Mouse (Mus musculus) inflammation-experienced regulatory T-cells, adult 6 months (primary cell): ENCODE measurements around the gene 1110017D15Rik. TPM values are rescaled to one million over a fixed set of nuclear protein-coding genes. Genes with fewer than 3 reads are reported as not detected.

Experiments
- ATAC-seq: one replicate; pipeline ENCODE4 v1.8.0; 2017
- polyA plus RNA-seq, 3 experiments: library from polyadenylated mRNA; unstranded; fragments of 100-300 nt; shearing (Covaris generic); gene quantifications; one replicate each; pipeline ENCODE4 v1.2.1; 2017

Gene 1110017D15Rik
- polyA plus RNA-seq = not detected

DNA sequence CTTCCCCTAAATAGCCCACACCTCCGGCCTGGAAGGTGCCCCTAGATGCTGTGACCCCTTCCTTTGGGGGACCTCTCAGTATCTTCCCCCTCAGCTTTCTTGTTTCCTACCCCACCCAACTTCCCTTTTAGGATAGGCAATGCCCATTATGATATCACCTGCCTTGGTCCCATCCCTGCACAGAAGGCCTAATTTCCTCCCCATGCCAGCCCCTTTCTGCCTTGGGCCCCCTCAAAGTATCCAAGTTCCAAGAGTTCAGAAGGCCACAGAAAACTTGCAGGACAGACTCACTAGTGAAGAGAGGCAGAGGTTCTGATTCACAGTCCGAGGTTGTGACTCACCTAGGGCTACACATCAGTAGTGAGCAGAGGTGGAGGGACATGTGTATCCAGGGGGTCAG, at the start of gene 1110017D15Rik:
TSS of gene 1110017D15Rik (minus strand) at position 101 of the 400 bp plus-strand sequence.
- ATAC-seq = no peak

DNA sequence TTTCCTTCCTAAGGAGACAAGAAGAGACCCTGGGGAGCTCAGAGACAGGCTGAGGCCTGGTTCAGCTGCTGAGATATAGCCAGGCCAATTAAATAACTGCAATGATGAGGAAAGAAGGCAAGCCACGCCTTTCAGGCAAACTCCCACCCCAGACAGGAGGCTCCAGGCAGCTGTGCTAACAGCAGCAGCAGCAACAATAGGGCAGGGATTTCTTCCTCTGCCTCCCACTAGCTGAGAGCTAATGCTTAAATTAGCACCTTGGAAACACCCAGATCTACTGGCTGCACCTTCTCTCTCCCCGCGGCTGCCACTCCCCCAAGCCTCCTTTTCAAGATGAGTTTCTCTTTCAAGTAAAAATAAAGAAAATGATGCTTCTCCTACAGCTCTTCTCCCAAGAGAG, 49.0 kb upstream of the 1110017D15Rik start:
- no peak for ATAC-seq

DNA sequence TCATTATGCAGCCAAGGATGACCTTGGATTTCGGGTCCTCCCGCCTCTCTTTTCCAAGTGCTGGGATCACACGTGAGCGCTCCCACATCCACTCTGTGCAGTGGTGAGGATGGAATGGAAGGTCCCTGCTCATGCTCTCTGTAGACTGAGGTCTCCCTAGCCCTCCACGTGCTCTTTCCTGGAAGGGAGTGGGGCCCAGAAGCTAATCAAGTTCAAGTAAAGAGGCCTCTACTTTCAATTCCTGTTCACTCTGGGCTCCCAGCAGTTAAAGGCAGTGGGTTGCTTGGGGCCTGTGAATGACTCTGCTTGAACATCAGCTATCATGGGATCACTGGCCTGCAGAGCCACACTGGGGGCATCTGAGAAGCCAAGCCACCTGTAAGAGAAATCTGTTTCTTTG, 46.2 kb upstream of the 1110017D15Rik start:
- no peak for ATAC-seq

DNA sequence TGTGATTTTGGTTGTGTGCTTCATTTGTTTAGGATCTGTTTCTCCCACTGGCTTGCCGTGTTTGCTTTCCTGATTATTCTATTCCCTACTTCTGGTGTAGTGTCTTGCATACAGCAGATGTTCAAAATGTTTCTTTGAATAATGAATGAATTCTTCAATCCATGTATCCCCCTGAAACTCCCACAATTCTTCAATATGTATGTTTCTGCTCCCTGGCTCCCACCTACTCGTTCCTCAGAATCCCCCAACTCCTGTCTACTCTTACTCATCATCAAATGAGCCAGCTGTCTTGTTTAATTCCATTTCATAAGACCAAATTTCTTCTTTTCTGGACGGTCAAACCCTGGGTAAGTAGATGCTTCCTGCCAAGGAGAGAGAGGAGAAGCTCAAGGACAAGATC, 40.0 kb upstream of the 1110017D15Rik start:
- ATAC-seq = no peak

DNA sequence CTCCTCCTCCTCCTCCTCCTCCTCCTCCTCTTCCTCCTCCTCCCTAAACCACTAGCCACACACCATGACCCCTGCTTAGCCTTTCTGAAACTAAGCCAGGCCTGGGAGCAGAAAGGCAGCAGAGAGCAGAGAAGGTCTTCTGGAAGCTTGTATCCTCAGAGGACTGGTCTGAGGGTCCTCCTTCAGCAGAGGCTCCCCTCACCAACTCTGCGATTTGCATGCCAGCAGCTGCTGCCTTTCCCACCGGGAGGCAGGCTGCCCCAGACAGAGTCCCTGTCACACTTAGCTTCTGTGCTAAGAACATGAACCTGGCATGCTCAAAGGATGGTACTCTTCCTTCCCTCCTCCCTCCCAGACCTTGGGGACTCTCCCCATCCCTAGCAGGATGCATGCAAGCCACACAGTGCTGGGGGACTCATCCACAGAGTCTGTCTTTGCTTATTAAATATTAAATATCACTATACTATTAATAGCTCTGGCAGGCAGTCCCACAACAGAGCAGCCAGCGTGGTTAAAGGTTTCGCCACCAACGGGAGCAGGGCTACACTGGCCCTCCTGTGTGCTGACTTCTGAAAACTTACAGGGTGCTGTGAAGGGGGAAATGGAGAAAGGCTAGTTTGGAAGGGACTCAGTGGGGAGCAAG, 39.3 kb upstream of the 1110017D15Rik start:
- no peak for ATAC-seq

DNA sequence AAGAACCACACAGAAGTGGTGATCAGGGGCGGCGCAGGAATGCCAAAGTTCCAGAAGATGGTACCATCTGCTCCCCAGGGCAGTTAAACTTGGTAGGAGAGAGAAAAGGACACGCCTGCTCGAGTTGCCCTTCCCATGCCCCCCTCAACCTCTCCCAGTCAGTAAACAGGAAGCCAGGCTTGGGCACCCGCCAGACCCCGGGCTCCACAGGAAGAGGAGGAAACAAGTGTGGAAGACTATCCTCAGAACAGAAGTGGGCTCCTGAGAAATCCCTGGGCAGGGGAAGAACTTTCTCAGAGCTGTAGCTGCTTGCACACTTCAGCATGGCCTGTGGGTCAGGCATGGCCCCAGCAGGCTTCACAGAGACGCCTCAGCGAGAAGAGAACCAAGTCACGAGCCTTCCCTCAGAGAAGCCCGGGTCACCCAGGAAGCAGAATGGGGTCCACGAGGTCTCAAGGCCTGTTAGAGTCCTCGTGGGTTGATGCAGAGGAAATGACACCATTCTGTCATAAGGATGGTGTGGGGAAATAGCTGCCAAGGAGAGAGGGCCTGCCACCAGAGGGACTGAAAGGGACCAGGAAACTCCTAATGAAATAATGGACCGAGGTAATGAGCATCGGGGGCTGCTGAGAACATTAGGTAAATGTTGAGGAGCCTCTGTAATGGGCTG, 38.0 kb upstream of the 1110017D15Rik start:
- no peak for ATAC-seq

GRCm38 (mm10) chr4:41553116-41553515, 36.0 kb upstream of the 1110017D15Rik start:
- ATAC-seq = no peak

GRCm38 (mm10) chr4:41552529-41552928, 35.4 kb upstream of the 1110017D15Rik start:
- ATAC-seq = peak; percentile 65

- no peak for ATAC-seq
Measured at GRCm38 (mm10) chr4:41547086-41547485, 30.0 kb upstream of the 1110017D15Rik start.

DNA sequence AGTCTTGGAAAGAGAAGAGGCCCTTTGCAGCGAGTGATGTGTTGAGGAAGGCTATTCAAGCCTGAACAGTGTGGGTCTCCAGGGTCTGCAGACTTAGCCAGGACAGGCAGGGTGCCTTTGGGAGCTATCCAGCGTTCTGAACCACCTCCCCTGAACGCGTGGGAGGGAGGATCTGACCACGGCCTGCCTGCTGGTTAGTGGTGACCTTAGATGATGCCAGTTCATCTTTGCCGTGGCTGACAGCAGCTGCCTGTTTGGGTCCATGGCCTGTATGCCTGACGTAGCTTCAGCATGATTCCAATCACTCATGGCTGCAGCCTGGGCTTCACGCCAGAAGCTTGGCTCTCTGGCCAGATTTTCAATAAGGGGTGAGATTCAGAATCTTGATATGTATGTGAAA, 28.9 kb upstream of the 1110017D15Rik start:
- no peak for ATAC-seq

- no peak for ATAC-seq
Measured at GRCm38 (mm10) chr4:41542136-41542535, 25.0 kb upstream of the 1110017D15Rik start.

- ATAC-seq = no peak
Measured at GRCm38 (mm10) chr4:41534866-41535265, 17.7 kb upstream of the 1110017D15Rik start.

GRCm38 (mm10) chr4:41532420-41532819, 15.3 kb upstream of the 1110017D15Rik start:
- no peak for ATAC-seq

GRCm38 (mm10) chr4:41527996-41528395, 10.9 kb upstream of the 1110017D15Rik start:
- no peak for ATAC-seq

DNA sequence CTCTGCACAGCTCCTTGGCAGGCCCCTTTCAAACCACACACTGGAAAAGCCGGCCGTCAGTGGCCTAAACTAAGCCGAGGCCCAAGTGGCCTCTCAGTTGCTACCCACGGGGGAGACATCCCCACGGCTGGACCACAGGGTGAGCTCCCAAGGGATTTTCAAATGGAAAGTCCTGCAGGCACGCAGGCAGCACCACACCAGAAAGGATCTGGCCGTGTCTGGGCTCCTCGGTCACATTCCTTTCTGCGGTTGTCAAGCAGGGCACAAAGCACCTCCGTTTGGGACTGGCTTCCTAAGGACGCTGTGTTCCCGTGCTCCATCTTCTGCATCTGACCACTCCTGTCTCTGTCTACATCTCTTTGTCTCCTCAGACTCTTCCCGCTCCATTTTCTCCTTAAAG, 9.9 kb upstream of the 1110017D15Rik start:
- no peak for ATAC-seq

DNA sequence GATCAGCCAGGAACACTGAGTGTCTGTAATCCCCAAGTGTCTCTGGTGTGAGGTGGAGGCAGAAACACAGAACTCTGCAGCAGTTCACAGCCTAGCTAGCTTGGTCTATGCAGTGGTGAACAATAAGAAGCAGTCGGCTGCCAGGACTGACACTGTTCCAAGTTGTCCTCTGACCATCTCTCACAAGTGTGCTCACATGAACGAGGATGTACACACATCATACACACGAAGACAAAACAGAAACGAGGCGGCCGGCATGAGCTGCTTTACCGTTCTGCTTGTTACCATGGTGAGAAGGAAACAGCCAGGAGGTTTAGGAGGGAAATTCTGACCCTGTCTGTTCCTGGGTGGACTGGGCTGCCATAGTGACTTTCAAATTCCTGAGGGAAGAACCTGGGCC, 9.4 kb upstream of the 1110017D15Rik start:
- no peak for ATAC-seq

DNA sequence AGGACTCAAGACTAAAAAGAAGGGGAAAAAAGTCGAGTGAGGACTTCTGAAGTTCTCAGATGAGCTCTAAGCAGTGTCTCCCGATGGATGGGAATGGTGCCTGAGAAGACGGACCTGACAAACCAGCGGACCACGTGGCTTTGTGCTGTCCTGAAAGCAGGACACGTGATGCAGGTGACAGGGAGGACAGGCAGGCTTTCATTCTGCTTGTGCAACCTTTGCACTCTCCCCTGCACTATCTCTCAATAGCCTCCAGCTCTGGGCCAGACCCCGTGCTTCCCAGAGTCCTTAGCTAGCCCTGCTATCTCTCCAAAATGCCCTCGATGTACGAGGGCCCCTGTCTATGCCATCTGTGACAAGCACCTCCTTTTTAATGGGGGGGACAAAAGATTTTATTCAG, 7.7 kb upstream of the 1110017D15Rik start:
- ATAC-seq = no peak

DNA sequence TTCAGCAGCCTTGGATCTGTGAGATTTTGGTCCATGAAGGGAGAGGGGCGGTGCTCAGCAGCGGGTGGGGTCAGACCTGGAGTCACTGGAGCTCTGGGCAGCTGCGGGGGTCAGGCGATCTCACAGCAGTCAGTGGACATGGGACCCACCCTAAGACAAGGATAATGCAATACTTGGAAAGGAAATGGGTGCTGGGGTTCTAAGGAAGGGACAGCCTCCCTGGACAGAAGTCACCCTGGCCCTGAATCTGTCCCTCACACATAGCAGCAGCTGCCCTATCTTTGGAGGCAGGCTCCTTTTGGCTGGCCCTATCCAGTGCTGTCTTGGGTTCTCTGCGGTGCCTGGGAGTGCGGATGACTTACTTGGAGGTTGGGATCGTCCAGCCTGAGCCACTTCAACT, 6.7 kb upstream of the 1110017D15Rik start:
- ATAC-seq = no peak

DNA sequence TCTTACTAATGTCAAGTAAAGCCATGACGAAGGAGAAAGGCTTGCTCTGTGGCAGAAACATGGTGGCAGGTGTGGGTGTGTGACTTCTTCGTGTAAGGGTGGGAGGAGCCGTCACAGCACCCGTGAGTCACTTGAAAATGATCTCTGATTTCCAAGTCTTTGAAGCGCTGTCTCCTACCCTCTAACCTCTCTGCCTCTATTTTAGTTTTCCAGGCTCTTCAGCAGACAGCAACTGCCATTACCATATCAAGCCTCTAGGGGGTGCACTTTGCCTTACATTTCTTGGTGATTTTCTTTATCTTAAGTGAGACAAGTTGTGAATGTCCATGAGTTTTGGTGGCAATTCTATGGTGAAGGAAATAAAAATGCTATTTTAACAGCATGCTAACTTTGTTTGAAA, 5.7 kb upstream of the 1110017D15Rik start:
- ATAC-seq = no peak

DNA sequence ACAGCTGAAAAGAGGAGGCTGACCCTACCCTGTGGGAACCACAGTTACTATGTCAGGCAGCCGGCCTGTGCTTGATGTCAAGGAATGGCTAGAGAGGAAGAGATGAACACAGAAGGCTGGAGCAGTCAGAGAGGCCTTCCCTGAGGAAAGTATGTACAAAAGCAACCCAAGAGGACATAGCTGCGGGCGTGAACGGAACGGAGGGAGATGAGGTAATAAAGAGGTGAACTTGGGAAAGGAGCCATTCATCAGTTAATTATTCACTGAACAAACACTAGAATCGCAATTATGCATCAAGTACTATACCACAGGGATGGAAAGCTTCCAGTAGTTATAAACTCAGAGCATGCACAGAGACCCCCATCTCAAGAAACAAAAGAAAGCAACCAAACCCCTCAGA, 5.0 kb upstream of the 1110017D15Rik start:
- ATAC-seq = no peak

DNA sequence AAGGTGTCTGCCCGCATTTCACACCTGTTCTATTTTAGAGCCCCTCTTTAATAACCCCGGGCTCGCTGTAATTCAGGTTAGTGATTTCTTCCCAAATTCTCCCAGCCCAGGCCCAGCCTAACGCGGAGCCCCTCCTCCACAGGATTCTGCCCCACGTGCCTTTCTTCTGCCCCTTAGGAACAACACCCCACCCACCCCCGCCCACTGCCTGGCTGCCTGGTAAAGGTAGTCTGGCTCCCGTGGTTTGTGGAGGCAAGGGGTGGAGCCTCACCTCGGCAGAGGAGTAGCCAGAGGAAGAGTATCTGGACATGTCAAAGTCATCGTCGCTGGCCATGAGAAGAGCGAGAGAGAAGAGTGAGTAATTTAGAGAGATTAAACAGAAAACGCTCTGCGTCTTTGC, 3.5 kb upstream of the 1110017D15Rik start:
- no peak for ATAC-seq

DNA sequence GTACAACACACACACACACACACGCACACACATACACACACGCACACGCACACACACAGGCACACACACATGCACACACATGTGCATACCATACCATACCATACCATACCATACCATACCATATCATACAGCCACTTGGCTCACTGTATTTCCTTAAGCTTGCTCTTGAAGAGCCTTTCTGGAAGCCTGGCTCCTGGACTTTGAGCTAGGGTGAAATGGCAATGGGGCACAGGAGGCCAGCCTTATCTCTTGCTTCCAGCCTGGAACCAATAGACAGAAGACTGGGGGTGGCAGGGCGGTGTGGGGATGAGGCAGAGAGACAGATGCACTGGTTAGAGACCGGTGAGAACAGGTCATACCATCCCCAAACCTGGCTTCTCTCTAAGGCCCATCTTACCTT, 2.1 kb upstream of the 1110017D15Rik start:
- ATAC-seq = no peak

DNA sequence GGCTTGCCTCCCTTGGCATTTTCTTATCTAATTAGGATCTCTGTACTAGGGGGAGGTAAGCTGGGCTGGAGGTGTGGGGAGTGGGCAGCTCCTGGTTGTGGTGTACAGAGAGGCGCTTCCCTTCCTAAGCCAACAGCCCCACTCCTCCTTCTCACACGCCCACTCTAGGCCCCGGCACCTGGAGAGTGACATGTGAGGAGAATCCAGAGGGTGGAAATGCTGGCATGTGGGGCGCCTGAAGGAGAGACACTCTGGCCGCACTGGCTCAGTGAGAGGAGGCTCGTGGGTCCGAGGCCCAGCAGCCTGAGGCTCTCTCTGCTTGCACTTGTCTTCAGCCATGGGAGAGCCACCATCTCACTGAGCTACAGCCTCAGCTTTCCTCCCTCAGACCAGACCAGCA, 1.2 kb upstream of the 1110017D15Rik start:
- no peak for ATAC-seq

DNA sequence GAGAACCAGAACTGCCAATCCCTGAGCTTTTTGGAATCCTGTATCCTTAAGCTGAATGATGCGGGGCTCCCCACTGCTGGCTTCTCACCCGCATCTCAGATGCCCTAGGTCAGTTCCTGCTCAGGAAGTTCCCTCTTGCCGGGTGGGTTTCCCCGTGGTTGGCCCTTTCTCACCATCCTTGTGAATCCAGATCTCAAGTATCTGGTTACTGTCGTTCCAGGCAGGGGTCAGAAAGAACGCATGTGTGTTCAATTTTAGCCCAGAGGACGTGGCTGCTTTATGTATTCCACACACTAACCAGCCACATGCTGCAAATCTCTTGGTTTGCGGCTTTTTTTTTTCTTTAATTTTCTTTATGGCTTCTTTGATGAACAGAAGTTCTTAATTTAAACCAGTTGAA, 3.4 kb downstream of the 1110017D15Rik start:
- no peak for ATAC-seq

GRCm38 (mm10) chr4:41513309-41513708, 3.8 kb downstream of the 1110017D15Rik start:
- ATAC-seq = no peak
